Mouse (Mus musculus) stomach, postnatal 0 days (tissue): ENCODE results near the gene Bach2.

Source experiments
- CTCF ChIP-seq: IDR thresholded peaks from 2 replicates; pipeline ENCODE4 v1.5.1; 2016; ENCODE audit warnings: antibody characterized with exemption, low read depth, mild to moderate bottlenecking, moderate library complexity
- EP300 ChIP-seq: optimal IDR thresholded peaks from 2 replicates; pipeline ENCODE3; 2016; ENCODE audit warnings: antibody characterized with exemption

GRCm38 (mm10) chr4:32486654-32487398 is 248.2 kb downstream of the Bach2 start:
- TF ChIP-seq CTCF (no peak), EP300 (no peak)
